Mouse (Mus musculus): Measurements from ENCODE around the gene L3mbtl4. TPM values are rescaled to one million over a fixed set of nuclear protein-coding genes. Genes with fewer than 3 reads are reported as not detected.

L3mbtl4 gene
- not detected for polyA plus RNA-seq (2014; fragmentation: Illumina TruSeq; extraction: RNeasy Lipid Tissue Mini Kit (QIAGEN cat#74804); ENCODE audit: insufficient read depth, low read depth, low replicate concordance)

DNA sequence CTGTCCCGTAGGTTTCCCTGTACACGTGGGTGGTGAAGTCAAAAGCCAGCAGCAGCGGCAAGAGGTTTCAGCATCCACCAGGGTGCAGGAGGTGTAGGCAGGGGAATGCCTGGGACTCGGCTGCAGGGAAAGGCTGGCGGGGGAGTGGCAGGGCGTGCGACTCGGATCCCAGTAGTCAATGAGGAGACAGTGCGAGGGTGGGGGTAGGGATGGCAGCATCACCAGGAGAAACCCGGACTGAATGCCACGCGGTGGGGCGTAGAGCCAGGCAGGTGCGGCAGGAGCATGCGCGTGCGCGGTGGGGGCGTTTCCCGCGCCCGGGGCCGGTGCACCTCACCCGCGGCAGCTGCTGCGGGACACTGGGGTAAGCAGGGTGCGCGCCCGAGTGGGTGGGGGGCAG, at the start of gene L3mbtl4:
TSS of gene L3mbtl4 (plus strand) at position 271 of the 400 bp plus-strand sequence.

DNA sequence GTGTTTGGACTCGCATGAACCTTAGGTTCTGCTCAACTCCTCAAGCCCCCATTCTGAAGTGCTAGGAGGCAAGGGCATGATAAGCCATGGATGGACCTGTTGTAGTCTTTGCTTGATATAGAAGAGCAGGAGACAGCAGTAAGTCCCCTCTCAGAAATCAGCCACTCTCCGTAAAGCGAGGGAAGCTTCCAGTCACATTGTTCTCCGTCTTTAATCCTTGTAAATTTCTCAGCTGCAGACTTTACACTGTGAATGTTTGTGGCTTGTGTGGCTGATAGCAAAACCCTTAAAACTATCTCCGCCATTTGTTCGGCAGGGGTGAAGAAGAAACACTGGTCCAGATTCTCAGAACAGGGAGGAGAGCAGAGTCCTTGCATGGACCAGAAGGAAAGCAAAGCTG, 552.7 kb downstream of the L3mbtl4 start, which contains the start of gene Tmem200c:
TSS of gene Tmem200c (plus strand) at position 301 of the 400 bp plus-strand sequence.

Measured in lung, adult 10 weeks (tissue).